Mouse (Mus musculus) left cerebral cortex, adult 9 months (tissue): ENCODE data around the gene Ulbp1.
A peak's percentile ranks its signal among the peaks of the same experiment; 100 is the strongest.
"Not testable (repeated sequence)": the region's sequence is repeated elsewhere in the genome, so short reads cannot be mapped to it uniquely, and the experiment has no call there.

Experiments
- DNase-seq, 2 experiments: peaks; one replicate each; pipeline ENCODE4 v3.0.0; 2022; ENCODE audit warnings: low spot score in 2 of 2

The Ulbp1 gene

DNA sequence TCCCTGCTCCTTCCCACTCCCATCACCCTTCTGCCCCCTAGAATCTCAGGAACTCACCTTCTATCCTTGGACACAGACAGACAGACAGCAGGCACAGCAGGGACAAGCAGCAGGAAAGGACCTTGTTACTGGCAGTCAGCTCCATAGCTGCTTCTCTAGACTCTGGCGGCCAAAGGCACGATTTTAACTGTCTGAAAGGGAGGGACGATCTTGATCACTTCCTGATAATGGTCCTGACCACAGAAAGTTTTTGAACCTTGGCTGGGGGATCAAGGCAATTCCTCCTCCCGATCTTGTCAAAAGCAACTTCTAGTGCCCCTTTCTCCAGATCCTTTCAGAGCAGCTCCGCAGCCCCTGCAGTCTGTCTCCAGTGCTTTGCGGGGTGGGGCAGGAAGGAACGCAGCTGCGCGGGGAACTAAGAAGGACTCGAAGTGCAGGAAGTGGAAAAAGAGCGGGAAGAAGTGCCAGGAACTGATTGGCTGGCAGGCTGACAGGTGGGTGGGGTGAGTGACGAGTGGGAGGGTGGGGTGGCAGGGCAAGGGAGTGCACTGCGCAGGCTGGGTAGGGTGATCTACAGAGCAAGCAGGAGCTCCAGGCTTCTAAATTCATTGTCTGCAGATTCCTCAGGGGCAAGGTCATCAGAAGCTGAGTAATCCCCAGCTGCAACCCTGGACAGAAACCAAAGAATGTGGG is at the start of gene Ulbp1:
Gene Ulbp1, minus strand, starts transcription at position 442 of the 693 bp plus-strand sequence.
- DNase-seq, result no peak

DNA sequence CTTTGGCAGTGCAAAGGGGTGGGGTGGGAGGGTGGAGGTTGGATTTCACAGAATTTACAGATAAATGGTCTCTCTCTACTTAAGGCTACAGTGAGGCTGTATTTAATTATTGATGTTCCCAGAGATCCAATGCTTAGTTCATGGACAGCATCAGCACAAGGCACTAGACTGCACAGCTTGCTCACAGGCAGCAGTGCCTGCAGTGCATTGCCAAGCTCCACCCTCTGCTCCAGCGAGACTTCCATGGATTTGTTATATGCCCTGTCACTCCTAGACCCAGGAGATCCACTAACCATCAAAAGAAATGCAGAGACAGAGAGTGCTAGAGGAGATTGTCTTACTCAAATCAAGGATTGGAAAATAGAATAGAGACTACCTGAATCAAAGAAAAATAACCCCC is 24.7 kb upstream of the Ulbp1 start:
- DNase-seq, result not testable (repeated sequence)

DNA sequence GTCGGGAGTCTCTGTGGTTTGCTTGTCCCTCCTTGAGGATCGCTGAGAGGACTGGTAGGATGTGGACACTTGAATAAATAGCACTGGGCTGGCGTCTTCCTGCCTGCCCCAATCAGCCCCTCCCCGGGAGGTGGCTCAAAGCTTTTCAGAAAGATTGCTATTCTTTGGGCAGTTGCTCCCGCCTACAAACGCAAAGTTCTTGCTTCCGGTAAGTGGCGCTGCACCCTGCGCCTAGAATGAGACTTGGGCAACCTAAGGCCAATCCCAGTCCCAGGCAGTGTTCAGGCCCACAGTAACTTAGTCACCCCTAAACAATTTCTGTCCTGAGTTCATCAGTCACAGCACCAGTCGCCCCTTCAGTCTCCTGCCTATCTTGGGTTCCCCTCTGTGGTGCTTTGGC is 18.9 kb upstream of the Ulbp1 start:
- not testable (repeated sequence) for DNase-seq

DNA sequence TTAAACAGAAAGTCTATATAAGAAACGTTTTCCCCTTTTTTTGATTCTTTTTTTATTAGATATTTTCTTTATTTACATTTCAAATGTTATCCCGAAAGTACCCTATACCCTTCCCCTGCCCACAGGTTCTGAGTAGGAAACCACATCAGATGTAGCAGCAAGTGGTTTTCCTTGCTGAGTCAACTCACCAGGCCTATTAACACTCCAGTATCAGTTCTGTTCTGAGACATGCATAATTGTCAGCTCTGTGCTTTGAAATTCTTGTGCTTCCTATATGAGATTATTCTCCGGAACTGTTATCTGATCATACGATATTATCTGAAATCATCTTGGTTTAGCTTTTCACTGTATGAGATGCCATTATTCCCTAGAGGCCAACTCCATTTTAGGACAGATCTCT is 10.2 kb upstream of the Ulbp1 start:
- no peak for DNase-seq

DNA sequence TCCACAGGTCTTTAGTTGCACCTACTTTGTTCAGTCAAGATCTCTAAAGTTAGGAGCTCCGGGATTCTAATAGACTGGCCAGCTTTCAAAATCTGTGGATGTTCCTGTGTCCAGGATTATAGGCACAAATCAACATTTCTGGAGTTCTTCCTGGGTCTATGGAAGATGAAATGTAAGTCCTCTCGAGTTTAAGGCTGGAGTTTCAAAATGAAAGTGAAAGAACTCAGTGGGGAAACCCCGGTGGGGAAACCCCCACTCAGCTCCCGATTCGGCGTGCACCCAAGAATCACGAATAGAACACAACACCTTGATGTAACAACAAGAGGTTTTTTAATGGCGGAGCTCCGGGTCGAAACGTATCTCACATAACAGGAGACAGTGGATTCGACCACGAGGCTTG is 787 bp upstream of the Ulbp1 start:
- DNase-seq, result not testable (repeated sequence)

DNA sequence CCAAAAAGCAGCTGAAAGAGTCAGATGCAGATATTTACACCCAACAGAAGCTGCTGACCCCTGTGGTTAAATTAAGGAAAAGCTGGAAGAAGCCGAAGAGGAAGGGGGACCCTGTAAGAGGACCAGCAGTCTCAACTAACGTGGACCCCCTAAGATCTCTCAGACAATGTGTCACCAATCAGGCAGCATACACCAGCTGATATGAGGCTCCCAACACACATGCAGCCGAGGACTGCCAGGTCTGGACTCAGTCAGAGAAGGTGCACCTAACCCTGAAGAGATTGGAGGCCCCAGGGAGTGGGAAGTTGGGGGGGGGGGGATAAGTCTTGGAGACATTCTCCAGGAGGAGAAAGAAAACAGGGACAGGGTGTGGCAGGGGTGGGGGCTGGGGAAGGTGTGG is 1.8 kb downstream of the Ulbp1 start:
- DNase-seq, result no peak

DNA sequence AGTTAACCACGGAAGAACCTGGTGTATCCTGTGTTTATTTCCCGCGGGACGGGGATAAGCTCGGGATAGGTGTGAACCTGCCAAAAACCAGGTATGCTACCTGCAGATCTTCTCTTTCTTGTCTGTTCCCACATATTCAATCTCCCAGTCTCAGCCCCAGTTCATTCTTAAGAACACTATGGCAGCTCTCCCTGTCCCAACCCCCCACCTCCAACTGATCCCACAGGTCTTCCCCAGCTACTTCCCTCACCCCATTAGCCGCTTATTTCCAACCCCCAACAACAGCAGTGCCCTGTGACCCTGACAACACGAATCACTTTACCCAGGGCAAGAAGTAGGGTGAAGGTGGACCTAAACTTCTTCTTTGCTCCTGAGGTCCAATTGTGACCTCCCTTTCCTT is 3.0 kb downstream of the Ulbp1 start:
- DNase-seq, result no peak

DNA sequence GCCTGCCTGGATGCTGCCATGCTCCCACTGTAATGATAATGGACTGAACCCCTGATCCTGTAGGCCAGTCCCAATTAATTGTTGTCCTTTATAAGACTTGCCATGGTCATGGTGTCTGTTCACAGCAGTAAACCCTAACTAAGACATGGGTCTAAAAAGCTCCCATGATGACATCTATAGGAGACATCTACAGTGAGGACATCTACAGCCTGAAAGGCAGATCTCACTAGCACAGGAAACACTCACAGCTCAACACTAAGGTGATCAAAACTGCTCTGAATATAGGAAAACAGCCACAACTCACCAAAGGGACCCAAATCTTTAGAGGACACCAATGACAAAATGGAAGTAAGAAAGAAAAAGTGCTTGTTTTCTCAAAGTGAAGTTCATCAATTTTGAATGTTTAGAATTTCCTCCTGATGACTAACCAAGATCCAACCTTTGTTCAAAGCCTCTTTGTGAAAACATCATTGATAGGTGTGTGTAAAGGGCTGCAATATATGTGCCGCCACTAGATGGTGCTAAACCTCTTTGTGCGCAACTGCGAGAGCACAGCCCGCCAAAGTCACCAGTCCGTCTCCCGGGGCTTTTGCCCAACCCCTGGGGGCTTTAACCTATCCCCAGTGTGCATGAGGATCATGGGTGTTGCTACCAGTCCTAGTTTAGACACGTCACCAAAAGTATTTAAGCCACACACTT is 3.6 kb downstream of the Ulbp1 start:
- DNase-seq, result peak in 1 of 2 experiments; percentile 71

DNA sequence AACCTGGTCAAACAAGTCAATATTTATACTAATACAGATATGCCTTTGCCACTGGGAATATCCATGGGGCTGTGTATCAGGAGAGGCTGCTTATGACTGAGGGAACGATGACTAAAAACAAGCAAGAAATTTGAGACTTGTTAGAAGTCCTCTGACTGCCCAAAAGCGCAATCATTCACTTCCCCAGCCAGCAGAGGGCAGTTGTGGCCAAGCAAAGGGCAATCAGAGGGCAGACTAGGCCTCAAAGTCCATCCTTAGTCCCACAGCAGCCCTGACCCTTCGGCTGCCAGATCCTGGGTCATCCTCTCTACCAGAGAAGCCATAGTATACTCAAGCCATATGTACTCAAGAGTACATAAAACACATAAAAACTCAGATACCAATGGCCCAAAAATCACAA is 11.4 kb downstream of the Ulbp1 start:
- no peak for DNase-seq

DNA sequence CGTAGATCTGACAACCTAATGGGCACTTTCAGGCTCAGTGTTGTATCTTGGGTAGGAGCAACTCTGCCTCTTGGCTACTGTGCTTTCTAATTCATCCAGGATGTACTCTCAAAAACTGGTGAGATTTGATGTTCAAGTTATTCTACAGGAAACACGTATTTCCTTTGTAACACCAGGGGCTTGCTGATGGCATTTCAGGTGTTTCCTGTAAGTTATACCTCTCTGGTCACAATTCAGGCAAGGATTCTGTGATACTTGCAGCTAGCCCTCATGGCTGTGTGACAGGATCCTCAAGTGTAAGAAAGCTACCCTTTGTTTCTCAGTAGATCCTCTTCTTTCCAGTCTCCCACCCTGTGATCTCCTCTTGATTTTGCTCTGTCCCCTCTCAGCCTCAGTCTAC is 34.5 kb downstream of the Ulbp1 start:
- no peak for DNase-seq

DNA sequence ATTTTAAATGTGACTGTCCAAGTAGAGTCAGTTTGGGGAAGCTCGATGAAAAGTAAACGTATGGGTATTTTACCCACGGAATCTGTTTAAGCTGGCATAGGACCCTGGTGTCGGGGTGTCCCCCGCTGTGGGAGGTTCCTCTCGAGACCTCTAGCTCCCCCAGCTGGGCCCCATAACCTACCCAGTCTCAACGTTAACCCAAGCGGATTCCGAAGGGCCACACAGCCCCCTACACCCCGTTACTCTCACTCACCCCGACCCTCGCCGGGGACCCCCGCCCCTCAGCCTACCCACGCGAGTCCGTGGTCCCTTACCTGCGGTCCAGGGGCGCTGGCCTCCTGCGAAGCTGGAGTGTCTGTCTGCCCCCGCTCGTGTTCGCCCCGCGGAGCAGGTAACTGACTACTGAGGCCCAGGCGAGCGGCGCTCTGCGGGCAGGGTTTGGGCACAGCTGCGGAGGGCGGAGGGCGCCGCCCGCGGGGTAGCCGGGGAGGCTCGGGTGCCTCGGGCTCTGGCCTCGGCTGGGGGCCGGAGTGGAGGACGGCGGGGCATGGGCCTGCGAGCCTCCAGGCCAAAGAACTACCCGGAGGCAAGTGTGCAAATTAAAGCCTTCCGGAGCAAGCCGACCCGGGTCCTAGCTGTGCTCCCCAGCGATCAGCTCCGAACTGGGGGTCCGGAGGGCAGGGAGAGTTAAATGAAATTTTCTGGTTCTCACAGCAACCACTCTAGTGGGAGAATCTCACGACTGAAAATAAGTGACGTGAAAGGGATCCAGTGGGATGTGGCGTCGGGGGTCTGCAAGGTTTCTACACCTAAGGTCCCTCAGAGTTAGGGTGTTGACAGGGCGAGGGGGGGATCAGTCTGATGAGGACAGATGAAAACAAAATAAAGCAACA is 80.0 kb downstream of the Ulbp1 start:
- no peak for DNase-seq

DNA sequence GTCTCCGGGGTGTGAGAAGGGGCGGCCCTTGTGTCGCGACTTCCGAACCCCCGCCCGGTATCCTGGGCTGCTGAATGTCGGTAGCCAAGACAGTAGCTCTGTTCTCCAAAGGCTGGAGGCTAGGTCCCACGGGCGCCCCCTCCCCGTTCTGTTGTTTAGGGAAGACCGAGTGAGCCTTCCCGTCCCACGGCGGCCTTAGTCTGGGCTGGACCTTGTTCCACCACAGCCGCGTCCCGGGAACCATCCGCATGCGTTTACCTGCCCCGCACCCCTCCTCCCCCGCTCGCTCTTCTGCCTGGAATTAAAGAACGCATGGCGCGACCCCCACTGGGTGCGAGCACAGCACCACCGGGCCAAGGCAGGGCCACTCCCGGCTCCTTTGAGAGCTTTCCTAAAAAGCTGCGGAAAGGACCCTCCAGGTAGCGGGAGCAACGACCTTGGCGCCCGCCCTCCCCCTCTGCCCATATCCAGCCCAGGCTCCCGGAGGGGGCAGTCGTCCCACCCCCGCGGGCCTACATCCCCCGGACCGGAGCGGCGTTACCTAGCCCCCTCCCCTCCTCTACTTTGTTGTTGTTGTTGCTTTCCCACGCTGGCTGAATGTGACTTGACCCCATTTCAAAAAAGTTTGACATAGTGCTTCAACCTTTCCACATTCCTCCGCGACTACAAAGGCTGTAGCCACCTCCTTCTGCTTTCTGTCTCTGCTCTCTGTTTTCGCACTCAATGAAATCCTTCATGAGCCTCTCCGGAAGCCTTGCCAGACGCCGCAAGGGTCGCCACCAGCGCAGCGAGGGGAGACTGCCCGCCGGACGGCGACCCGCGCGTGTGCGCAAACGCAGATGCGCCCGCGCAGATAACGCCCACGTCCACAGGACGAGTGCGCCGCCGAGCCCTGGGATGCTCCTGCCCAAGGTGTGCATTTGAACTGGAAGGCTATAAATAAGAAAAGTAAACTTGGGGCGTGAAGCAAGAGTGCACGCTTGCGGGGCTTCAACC is 81.2 kb downstream of the Ulbp1 start:
- no peak for DNase-seq

DNA sequence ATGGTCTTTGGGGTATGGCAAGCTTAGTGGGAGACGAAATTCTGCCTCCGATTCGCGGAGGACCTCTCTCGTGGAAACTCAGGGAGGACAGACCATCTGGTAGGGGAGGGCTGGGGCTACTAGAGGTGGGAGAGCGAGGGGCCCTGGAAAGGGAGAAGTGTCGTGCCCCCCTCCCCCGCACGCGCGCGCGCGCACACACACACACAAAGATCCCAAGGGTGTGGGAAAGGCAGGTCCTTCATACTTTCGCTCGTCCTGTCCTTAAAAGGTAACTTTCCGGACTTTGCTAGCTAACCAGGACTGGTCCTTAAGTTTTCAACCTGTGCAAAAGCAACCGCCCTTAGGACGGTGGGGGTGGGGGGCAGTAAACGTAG is 81.9 kb downstream of the Ulbp1 start:
- DNase-seq, result no peak

DNA sequence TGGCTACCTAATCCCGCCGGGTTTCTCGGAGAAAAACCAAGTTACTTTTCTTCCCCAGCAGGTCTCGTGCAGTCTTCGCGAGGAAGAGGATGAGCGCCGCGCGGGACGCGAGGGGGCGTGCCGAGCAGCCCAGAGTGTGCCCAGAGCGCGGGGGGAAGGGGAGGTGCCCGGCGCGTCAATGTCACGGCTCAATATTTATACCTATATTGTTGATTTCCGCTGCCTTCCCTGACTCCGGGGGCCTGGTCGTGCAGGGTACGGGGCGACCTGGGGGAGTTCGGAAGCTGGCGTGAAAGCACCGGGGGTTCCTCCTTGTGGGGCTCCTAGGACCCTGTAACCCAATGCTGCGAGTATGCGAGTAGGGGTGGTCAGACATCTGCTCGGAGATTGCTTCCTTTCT is 82.3 kb downstream of the Ulbp1 start:
- no peak for DNase-seq
